Mouse (Mus musculus) intestine, embryonic 14.5 days (tissue): ENCODE results near the gene Mfsd6. TPM values are rescaled to one million over a fixed set of nuclear protein-coding genes. Genes with fewer than 3 reads are reported as not detected.

Experiments
- ATAC-seq: fragments of 200-750 bp; cut with Nextera tagmentation; replicated peaks from 2 replicates; pipeline ENCODE4 v1.8.0; 2017; ENCODE audit warnings: low read depth, moderate number of reproducible peaks, moderate TSS enrichment, moderate library complexity; ENCODE audit not compliant: low FRiP score, low TSS enrichment
- DNase-seq: peaks from one replicate; pipeline ENCODE4 v3.0.0-alpha.2; 2018; ENCODE audit warnings: low spot score
- H3K27ac ChIP-seq: fragments of 300-500 bp; sonication (generic); 2 replicates; pipeline ENCODE4 v1.5.1; 2014; ENCODE audit warnings: low read depth, mild to moderate bottlenecking, control low read depth
- H3K27me3 ChIP-seq: fragments of 300-500 bp; sonication (generic); replicated peaks from 2 replicates; pipeline ENCODE4 v1.6.1; 2014; ENCODE audit warnings: low read length, control low read depth; ENCODE audit not compliant: control insufficient read depth, insufficient read depth
- H3K36me3 ChIP-seq: fragments of 300-500 bp; sonication (generic); 2 replicates; pipeline ENCODE4 v1.6.1; 2014; ENCODE audit warnings: low read length, control low read depth; ENCODE audit not compliant: control insufficient read depth, insufficient read depth
- H3K4me1 ChIP-seq: fragments of 300-500 bp; sonication (generic); replicated peaks from 2 replicates; pipeline ENCODE4 v1.6.1; 2014; ENCODE audit warnings: low read length, control low read depth, mixed read lengths; ENCODE audit not compliant: control insufficient read depth, insufficient read depth
- H3K4me2 ChIP-seq: fragments of 300-500 bp; sonication (generic); 2 replicates; pipeline ENCODE4 v1.6.1; 2014; ENCODE audit warnings: low read length
- H3K4me3 ChIP-seq: fragments of 300-500 bp; sonication (generic); 2 replicates; pipeline ENCODE4 v1.5.1; 2014; ENCODE audit warnings: low read depth, low read length, control low read depth, mixed read lengths
- H3K9ac ChIP-seq: fragments of 300-500 bp; sonication (generic); 2 replicates; pipeline ENCODE4 v1.6.1; 2014; ENCODE audit warnings: mild to moderate bottlenecking, low read length
- H3K9me3 ChIP-seq: fragments of 300-500 bp; sonication (generic); 2 replicates; pipeline ENCODE4 v1.6.1; 2016; ENCODE audit warnings: low read length, control low read depth; ENCODE audit not compliant: control insufficient read depth
- WGBS: fragments of 180-500 bp; shearing (Covaris S2); extraction: QIAGEN DNeasy Blood & Tissue Kit; methylation state at CpG from one replicate; pipeline ENCODE4 v1.1.7; 2014; 5-methylcytosine and 5-hydroxymethylcytosine counted together
- polyA plus RNA-seq: library from polyadenylated mRNA; unstranded; fragments of >200 nt; fragmentation: Nextera tagmentation; extraction: Ambion mirVana; gene quantifications from 2 replicates; pipeline ENCODE4 v1.2.1, GENCODE M21; 2014

The Mfsd6 gene
- polyA plus RNA-seq, 1 experiment from 2014 or later: 4.3 TPM

- no peaks in the 10 kb centered on the region for H3K36me3 ChIP-seq
- no peaks in the 10 kb centered on the region for H3K9me3 ChIP-seq
- 63% methylated on average over 4 of the region's 4 CpGs for WGBS
- no peak overlapping the region for H3K4me3 ChIP-seq
- no peak for ATAC-seq
- H3K4me1 ChIP-seq: no peaks in the 10 kb centered on the region
- H3K27me3 ChIP-seq: no peaks in the 10 kb centered on the region
- no peak overlapping the region for H3K27ac ChIP-seq
- DNase-seq: no peak
- no peak overlapping the region for H3K9ac ChIP-seq
- H3K4me2 ChIP-seq: no peak overlapping the region
Observed at GRCm38 (mm10) chr1:52683550-52683949, 43.7 kb downstream of the Mfsd6 start.

DNA sequence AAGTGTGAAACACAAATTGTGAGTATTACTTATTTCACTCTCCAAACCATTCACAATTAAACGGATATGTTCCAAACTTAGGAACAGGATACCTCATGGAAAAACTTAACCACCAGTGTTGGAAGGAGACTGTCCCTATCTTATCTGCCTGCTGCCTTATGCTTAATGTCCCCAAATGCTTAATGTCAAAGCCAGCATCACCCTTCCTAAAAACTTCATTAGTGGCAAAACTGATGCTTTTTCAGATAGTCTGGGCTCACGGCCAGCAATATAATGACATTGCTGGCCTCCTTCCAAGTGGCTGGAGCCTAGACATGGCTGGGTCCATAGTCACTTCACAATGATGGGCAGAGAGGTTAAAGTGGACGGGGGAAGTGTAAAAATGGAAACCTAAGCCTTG, 50.6 kb downstream of the Mfsd6 start:
- H3K9ac ChIP-seq: no peak overlapping the region
- H3K9me3 ChIP-seq: no peaks in the 10 kb centered on the region
- H3K4me1 ChIP-seq: no peaks in the 10 kb centered on the region; the same call in 1 of the 2 replicates
- H3K36me3 ChIP-seq: no peaks in the 10 kb centered on the region
- no peak for ATAC-seq
- no peak for DNase-seq
- no peak overlapping the region for H3K27ac ChIP-seq
- 45% methylated on average over 3 of the region's 3 CpGs for WGBS
- H3K27me3 ChIP-seq: no peaks in the 10 kb centered on the region
- no peak overlapping the region for H3K4me2 ChIP-seq
- no peak overlapping the region for H3K4me3 ChIP-seq

DNA sequence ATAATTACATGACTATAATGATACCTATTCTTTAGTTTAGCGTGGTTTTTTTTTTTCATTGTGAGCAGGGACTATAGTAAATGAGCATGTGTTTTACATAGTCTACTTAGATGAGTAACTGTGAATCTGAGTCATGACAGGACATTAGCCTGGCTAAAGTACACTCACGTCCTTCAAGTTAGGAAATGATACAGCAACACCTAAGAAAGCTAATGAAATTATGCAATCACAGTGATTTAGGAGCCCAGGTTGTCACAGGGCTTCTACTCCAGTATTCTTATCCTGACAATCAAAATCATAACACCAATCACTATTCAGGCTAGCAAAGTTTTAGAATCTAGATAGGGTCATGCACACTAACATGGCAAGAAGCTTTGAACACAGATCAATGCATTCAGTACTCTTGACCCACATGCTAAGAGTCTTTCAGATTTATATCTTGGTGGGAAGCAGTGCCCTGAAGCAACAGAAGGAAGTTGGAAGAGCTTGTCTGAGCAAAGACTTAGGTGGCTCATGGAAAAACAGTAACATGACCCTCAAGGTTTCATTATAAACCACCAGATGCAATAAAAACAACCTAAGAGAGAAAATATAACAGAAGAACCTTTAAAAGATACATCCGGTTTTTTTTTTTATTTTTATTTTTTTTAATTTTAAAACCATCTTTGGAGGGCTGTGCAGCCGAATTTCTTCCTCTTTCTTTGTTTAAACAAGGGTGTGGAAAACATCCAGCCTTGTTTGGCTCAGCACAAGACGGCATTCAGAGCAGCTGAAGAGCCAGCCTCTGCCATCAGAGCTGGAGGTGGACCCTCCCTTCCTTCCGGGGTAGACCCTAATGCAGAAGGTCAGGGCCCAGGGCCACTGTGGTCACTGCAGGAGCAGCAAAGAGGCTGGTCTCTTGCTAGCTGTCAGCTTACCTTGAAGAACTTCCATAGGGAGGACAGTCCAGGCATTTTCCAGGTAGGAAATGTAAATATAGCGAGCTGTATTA, 51.4 kb downstream of the Mfsd6 start:
- Histone ChIP-seq H3K4me3 (no peak overlapping the region), H3K4me2 (no peak overlapping the region), H3K36me3 (no peaks in the 10 kb centered on the region), H3K27me3 (no peaks in the 10 kb centered on the region), H3K27ac (no peak overlapping the region), H3K9ac (no peak overlapping the region), H3K4me1 (no peaks in the 10 kb centered on the region; the same call in 1 of the 2 replicates), H3K9me3 (no peaks in the 10 kb centered on the region)
- WGBS: 51% methylated on average over 7 of the region's 7 CpGs
- no peak for DNase-seq
- ATAC-seq: 0 out of 2 replicates have a peak, but pooled peaks have one; percentile 36

- Histone ChIP-seq H3K4me2 (no peak overlapping the region), H3K4me1 (no peaks in the 10 kb centered on the region; the same call in 1 of the 2 replicates), H3K27ac (no peak overlapping the region), H3K9ac (no peak overlapping the region), H3K27me3 (no peaks in the 10 kb centered on the region), H3K4me3 (no peak overlapping the region), H3K36me3 (no peaks in the 10 kb centered on the region), H3K9me3 (no peaks in the 10 kb centered on the region)
- 69% methylated on average over 1 of the region's 1 CpGs for WGBS
- no peak for ATAC-seq
- DNase-seq: no peak
Observed at GRCm38 (mm10) chr1:52669931-52670330, 57.3 kb downstream of the Mfsd6 start.

DNA sequence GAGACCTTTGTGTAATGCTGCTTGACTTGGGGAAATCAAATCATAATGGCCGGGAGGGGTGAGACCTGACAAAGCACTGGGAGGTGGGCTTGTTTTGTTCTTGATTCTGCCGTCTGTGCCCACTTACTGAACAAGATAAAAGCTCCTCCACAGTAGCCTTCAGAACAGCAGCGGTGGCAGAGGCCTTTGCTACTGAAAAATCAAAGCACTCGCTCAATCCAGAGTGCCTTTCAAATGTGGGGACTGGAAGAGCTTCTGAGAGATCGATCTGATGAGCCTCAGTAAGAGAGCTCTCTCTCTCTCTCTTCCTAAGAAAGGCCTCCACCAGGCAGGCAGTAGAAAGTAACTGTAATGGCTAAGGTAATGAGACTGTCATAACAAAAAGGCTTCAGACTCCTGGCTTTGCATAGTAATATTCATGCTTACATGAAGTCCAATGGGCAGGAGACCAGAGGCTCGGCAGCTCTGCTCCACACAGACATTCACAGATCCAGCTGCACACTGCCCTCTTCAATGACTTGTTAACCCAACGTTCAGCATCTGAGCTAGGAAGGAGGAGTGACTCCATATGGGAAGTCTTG, 58.4 kb downstream of the Mfsd6 start:
- Histone ChIP-seq H3K9ac (no peak overlapping the region), H3K27ac (no peak overlapping the region), H3K9me3 (0 out of 2 replicates have a peak, but pooled peaks cover 3% of the 10 kb centered on the region), H3K36me3 (no peaks in the 10 kb centered on the region), H3K4me2 (no peak overlapping the region), H3K27me3 (no peaks in the 10 kb centered on the region), H3K4me3 (no peak overlapping the region), H3K4me1 (no peaks in the 10 kb centered on the region; the same call in 1 of the 2 replicates)
- ATAC-seq (no peak), DNase-seq (no peak)
- WGBS: 56% methylated on average over 7 of the region's 7 CpGs

GRCm38 (mm10) chr1:52663228-52663627, 64.0 kb downstream of the Mfsd6 start:
- ATAC-seq (no peak), DNase-seq (no peak)
- H3K4me2 ChIP-seq: no peak overlapping the region
- 87% methylated on average over 7 of the region's 7 CpGs for WGBS
- 0 out of 2 replicates have a peak, but pooled peaks cover 3% of the 10 kb centered on the region for H3K4me1 ChIP-seq
- no peak overlapping the region for H3K27ac ChIP-seq
- no peaks in the 10 kb centered on the region for H3K36me3 ChIP-seq
- no peaks in the 10 kb centered on the region for H3K27me3 ChIP-seq
- no peak overlapping the region for H3K9ac ChIP-seq
- H3K4me3 ChIP-seq: no peak overlapping the region
- H3K9me3 ChIP-seq: 0 out of 2 replicates have a peak, but pooled peaks cover 4% of the 10 kb centered on the region

GRCm38 (mm10) chr1:52660765-52661164, 66.5 kb downstream of the Mfsd6 start:
- 63% methylated on average over 12 of the region's 12 CpGs for WGBS
- 0 out of 2 replicates have a peak, but pooled peaks cover 3% of the 10 kb centered on the region for H3K4me1 ChIP-seq

GRCm38 (mm10) chr1:52660278-52660677, 67.0 kb downstream of the Mfsd6 start:
- H3K4me2 ChIP-seq: no peak overlapping the region
- H3K9me3 ChIP-seq: 0 out of 2 replicates have a peak, but pooled peaks cover 4% of the 10 kb centered on the region
- H3K9ac ChIP-seq: no peak overlapping the region
- no peak overlapping the region for H3K4me3 ChIP-seq
- ATAC-seq: no peak
- WGBS: 46% methylated on average over 2 of the region's 2 CpGs
- no peak for DNase-seq
- H3K36me3 ChIP-seq: no peaks in the 10 kb centered on the region
- no peaks in the 10 kb centered on the region for H3K27me3 ChIP-seq
- H3K27ac ChIP-seq: no peak overlapping the region
- H3K4me1 ChIP-seq: 0 out of 2 replicates have a peak, but pooled peaks cover 3% of the 10 kb centered on the region

More at GRCm38 (mm10) chr1:52660765-52661164, 66.5 kb downstream of the Mfsd6 start:
- Histone ChIP-seq H3K4me2 (no peak overlapping the region), H3K9me3 (0 out of 2 replicates have a peak, but pooled peaks cover 4% of the 10 kb centered on the region), H3K4me3 (no peak overlapping the region), H3K27ac (no peak overlapping the region), H3K27me3 (no peaks in the 10 kb centered on the region), H3K9ac (no peak overlapping the region), H3K36me3 (no peaks in the 10 kb centered on the region)
- no peak for ATAC-seq
- DNase-seq: no peak
